Mouse (Mus musculus): ENCODE data around the gene Slit3. TPM values are rescaled to one million over a fixed set of nuclear protein-coding genes. Genes with fewer than 3 reads are reported as not detected.

The Slit3 gene
- polyA plus RNA-seq, 1 experiment from 2014 or later: 4.8 TPM

- WGBS: 82% methylated on average over 2 of the region's 3 CpGs
- H3K9me3 ChIP-seq (ENCODE audit: control insufficient read depth): no peaks in the 10 kb centered on the region
These were observed 199.5 kb downstream of the Slit3 start for GRCm38 (mm10) chr11:35320518-35320917.

DNA sequence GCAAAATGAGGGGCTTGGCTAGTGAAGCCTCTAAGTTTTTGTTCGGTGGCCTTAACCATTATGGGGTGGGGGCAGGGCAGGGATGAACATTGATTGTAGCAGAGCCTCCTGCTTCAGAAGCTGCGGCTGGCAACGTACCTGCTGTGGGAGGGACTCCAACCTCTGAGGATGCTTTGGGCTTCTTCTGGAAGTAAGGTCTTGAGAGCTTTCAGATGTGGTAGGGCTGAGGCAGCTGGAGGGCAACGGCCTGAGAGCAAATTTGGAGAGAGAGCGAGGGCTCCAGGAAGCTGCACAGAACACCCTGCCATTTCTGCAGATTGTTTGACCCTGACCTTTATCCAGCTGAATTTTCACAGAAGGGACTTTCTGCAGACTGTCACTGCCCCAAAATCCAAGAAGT, 203.4 kb downstream of the Slit3 start:
- TF ChIP-seq CTCF (IDR thresholded peaks at IDR 0.05; ENCODE audit: low read depth): no peak
- Histone ChIP-seq H3K9ac (ENCODE audit: low read depth, low read length) (no peak overlapping the region), H3K4me1 (replicated peaks; ENCODE audit: control insufficient read depth, insufficient read depth, low read length) (no peaks in the 10 kb centered on the region), H3K27ac (ENCODE audit: low read depth, low read length) (no peak overlapping the region), H3K9me3 (ENCODE audit: control insufficient read depth) (no peaks in the 10 kb centered on the region), H3K27me3 (replicated peaks; ENCODE audit: control insufficient read depth, insufficient read depth, low read length) (no peaks in the 10 kb centered on the region), H3K4me3 (ENCODE audit: low read depth, low read length) (no peak overlapping the region), H3K36me3 (ENCODE audit: control insufficient read depth, insufficient read depth) (no peaks in the 10 kb centered on the region), H3K4me2 (replicated peaks; ENCODE audit: low read depth) (no peak overlapping the region)
- no peak for ATAC-seq
- WGBS: 60% methylated on average over 5 of the region's 5 CpGs

More at GRCm38 (mm10) chr11:35320518-35320917, 199.5 kb downstream of the Slit3 start:
- TF ChIP-seq CTCF (IDR thresholded peaks at IDR 0.05; ENCODE audit: low read depth): no peak
- no peak overlapping the region for H3K27ac ChIP-seq (ENCODE audit: low read depth, low read length)
- H3K4me3 ChIP-seq (ENCODE audit: low read depth, low read length): no peak overlapping the region
- ATAC-seq: no peak
- H3K27me3 ChIP-seq (replicated peaks; ENCODE audit: control insufficient read depth, insufficient read depth, low read length): no peaks in the 10 kb centered on the region
- H3K9ac ChIP-seq (ENCODE audit: low read depth, low read length): no peak overlapping the region
- H3K4me1 ChIP-seq (replicated peaks; ENCODE audit: control insufficient read depth, insufficient read depth, low read length): 0 out of 2 replicates have a peak, but pooled peaks cover under 1% of the 10 kb centered on the region
- no peak overlapping the region for H3K4me2 ChIP-seq (replicated peaks; ENCODE audit: low read depth)
- no peaks in the 10 kb centered on the region for H3K36me3 ChIP-seq (ENCODE audit: control insufficient read depth, insufficient read depth)

- Histone ChIP-seq H3K4me3 (ENCODE audit: low read depth, low read length) (no peak overlapping the region), H3K4me2 (replicated peaks; ENCODE audit: low read depth) (no peak overlapping the region), H3K9me3 (ENCODE audit: control insufficient read depth) (no peaks in the 10 kb centered on the region), H3K4me1 (replicated peaks; ENCODE audit: control insufficient read depth, insufficient read depth, low read length) (no peaks in the 10 kb centered on the region), H3K36me3 (ENCODE audit: control insufficient read depth, insufficient read depth) (no peaks in the 10 kb centered on the region), H3K27me3 (replicated peaks; ENCODE audit: control insufficient read depth, insufficient read depth, low read length) (no peaks in the 10 kb centered on the region), H3K9ac (ENCODE audit: low read depth, low read length) (no peak overlapping the region), H3K27ac (ENCODE audit: low read depth, low read length) (no peak overlapping the region)
- no peak for TF ChIP-seq CTCF (IDR thresholded peaks at IDR 0.05; ENCODE audit: low read depth)
- no peak for ATAC-seq
- WGBS: 53% methylated on average over 10 of the region's 10 CpGs
These were observed 204.3 kb downstream of the Slit3 start for GRCm38 (mm10) chr11:35325131-35325995.

DNA sequence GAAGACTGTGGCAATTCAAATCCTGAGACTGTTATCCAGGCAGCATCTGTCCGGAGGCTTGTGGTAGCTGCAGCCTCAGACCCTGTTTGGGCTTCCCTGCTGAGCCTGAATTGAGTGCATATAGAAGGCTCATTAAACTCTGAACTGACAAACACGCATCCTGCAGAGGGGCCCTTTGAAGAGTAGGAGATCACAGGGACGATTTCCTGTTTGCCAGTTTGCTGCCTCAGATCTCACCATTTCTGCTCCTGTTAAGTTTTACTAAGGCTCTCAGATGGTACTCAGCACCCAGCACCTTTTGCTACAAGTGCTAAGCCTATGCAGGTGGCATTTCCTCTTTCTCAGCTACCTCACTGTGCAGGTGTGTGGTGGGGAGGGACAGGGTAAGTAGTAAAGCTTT, 205.3 kb downstream of the Slit3 start:
- H3K4me2 ChIP-seq (replicated peaks; ENCODE audit: low read depth): no peak overlapping the region
- TF ChIP-seq CTCF (IDR thresholded peaks at IDR 0.05; ENCODE audit: low read depth): no peak
- WGBS: 35% methylated on average over 3 of the region's 3 CpGs
- H3K9ac ChIP-seq (ENCODE audit: low read depth, low read length): no peak overlapping the region
- H3K9me3 ChIP-seq (ENCODE audit: control insufficient read depth): no peaks in the 10 kb centered on the region
- no peak overlapping the region for H3K4me3 ChIP-seq (ENCODE audit: low read depth, low read length)
- no peaks in the 10 kb centered on the region for H3K27me3 ChIP-seq (replicated peaks; ENCODE audit: control insufficient read depth, insufficient read depth, low read length)
- no peak overlapping the region for H3K27ac ChIP-seq (ENCODE audit: low read depth, low read length)
- no peaks in the 10 kb centered on the region for H3K4me1 ChIP-seq (replicated peaks; ENCODE audit: control insufficient read depth, insufficient read depth, low read length)
- no peaks in the 10 kb centered on the region for H3K36me3 ChIP-seq (ENCODE audit: control insufficient read depth, insufficient read depth)
- no peak for ATAC-seq

- H3K9ac ChIP-seq (ENCODE audit: low read depth, low read length): no peak overlapping the region
These were observed 206.9 kb downstream of the Slit3 start for GRCm38 (mm10) chr11:35327899-35328298.

GRCm38 (mm10) chr11:35331476-35331875, 210.5 kb downstream of the Slit3 start:
- H3K4me1 ChIP-seq (replicated peaks; ENCODE audit: control insufficient read depth, insufficient read depth, low read length): no peaks in the 10 kb centered on the region
- H3K36me3 ChIP-seq (ENCODE audit: control insufficient read depth, insufficient read depth): no peaks in the 10 kb centered on the region
- no peak overlapping the region for H3K27ac ChIP-seq (ENCODE audit: low read depth, low read length)
- H3K9me3 ChIP-seq (ENCODE audit: control insufficient read depth): no peaks in the 10 kb centered on the region
- H3K9ac ChIP-seq (ENCODE audit: low read depth, low read length): no peak overlapping the region
- no peaks in the 10 kb centered on the region for H3K27me3 ChIP-seq (replicated peaks; ENCODE audit: control insufficient read depth, insufficient read depth, low read length)
- WGBS: 65% methylated on average over 3 of the region's 3 CpGs
- TF ChIP-seq CTCF (IDR thresholded peaks at IDR 0.05; ENCODE audit: low read depth): no peak
- no peak for ATAC-seq
- no peak overlapping the region for H3K4me2 ChIP-seq (replicated peaks; ENCODE audit: low read depth)
- H3K4me3 ChIP-seq (ENCODE audit: low read depth, low read length): no peak overlapping the region

More at GRCm38 (mm10) chr11:35327899-35328298, 206.9 kb downstream of the Slit3 start:
- peak; percentile 15; the same call in 1 of the 2 replicates for TF ChIP-seq CTCF (IDR thresholded peaks at IDR 0.05; ENCODE audit: low read depth)
- 83% methylated on average over 1 of the region's 1 CpGs for WGBS
- Histone ChIP-seq H3K36me3 (ENCODE audit: control insufficient read depth, insufficient read depth) (no peaks in the 10 kb centered on the region), H3K4me3 (ENCODE audit: low read depth, low read length) (no peak overlapping the region), H3K9me3 (ENCODE audit: control insufficient read depth) (no peaks in the 10 kb centered on the region), H3K27me3 (replicated peaks; ENCODE audit: control insufficient read depth, insufficient read depth, low read length) (no peaks in the 10 kb centered on the region), H3K27ac (ENCODE audit: low read depth, low read length) (no peak overlapping the region), H3K4me2 (replicated peaks; ENCODE audit: low read depth) (no peak overlapping the region), H3K4me1 (replicated peaks; ENCODE audit: control insufficient read depth, insufficient read depth, low read length) (no peaks in the 10 kb centered on the region)
- no peak for ATAC-seq

All from intestine, postnatal 0 days (tissue).